Mouse (Mus musculus): Measurements from ENCODE around the gene Tmc6.

Gene Tmc6

DNA sequence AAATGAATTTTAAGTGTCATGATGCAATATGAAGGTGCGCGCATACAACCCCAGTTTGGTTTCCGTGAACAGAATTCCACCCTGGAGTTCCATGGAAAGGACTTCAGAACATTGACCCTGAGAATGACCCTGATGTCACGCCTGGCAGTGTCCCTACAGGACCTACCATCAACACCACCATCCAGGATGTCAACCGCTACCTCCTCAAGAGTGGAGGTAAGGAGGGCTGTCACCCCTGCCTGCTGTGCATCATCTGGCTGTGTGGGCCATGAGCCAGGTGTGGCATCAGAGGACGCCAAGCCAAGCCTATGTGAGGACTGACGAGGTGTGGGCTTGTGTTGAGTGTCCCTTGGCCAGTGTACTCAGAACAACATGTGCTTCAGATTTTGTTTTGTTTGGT, 26.1 kb downstream of the Tmc6 start:
- no peak for DNase-seq (ENCODE audit: low read depth, low spot score)

DNA sequence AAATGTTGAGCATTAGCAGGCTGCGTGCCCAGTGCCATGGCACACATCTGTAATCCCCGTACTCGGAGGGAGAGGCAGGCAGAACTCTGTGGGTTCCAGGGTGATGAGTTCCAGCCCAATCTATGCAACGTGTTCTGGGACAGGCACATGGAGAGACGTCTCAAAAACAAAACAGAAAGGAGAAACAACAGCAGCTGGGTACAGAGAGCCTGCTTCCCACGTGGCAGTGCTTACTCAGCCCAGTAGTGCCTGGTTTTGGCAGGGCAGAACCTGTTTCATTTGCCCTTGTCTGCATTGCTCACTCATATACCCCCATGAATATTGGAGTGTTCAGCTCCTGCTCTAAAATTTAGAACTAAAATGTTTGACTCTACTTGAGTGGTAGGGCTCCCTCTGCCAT, 30.5 kb downstream of the Tmc6 start:
- DNase-seq (ENCODE audit: low read depth, low spot score), result no peak

DNA sequence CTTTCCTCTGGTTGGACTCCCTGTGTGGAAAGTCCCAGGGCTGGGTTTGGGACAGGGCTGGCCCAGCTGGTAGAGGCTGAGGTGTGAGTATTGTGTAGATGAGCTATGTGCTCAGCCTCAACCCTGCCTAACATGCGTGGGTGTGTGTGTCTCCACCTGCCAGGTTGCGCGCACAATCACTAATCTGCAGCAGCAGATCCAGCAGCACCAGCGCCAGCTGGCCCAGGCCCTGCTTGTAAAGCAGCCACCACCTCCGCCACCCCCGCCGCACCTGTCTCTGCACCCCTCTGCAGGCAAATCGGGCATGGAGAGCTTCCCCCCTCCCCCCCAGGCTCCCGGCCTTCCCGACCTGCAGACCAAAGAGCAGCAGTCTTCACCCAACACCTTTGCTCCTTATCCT, 32.6 kb downstream of the Tmc6 start:
- no peak for DNase-seq (ENCODE audit: low read depth, low spot score)

DNA sequence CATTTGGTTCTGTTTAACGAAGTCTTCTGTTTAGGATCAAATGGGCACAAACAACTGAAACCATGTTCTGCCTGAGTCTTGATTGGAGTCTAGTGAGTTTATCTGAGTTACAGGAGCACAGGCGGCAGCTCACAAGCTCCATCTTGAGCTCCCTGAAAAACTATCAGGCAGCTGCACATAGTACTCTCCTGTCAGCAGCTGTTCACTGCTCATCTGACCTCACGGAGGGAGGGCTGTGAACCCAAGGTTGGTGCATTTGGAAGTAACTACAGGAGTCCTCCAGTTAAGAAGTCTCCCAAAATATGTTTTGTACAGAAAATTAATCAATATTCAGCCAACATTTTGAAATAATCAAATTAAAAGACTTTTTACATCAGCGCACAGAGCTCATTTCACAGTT, 33.4 kb downstream of the Tmc6 start:
- DNase-seq (ENCODE audit: low read depth, low spot score), result no peak

DNA sequence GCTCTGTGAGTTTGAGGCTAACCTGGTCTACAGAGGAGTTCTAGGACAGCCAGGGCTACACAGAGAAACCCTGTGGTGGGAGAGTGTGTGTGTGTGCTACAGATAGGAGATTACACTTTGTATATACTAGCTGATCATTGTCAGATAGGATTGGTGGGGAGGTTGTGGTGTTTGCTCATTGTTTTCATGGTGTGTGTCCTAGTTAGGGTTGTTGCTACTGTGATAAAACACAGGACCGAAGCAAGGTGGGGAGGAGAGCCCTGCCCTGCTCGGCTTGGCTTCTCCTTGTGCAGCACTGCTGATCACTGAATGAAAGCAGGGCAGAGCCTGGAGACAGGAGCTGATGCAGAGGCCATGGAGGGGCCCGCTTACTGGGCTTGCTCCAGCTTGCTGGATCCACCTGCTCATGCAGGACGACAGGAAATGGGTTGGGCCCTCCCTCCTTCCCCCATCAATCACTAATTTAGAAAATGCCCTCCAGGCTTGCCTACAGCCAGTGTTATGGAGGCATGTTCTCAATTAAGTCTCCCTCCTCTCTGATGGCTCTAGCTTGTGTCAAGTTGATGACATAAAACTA, 38.5 kb downstream of the Tmc6 start:
- peak; percentile 26 for DNase-seq (ENCODE audit: low read depth, low spot score)

DNA sequence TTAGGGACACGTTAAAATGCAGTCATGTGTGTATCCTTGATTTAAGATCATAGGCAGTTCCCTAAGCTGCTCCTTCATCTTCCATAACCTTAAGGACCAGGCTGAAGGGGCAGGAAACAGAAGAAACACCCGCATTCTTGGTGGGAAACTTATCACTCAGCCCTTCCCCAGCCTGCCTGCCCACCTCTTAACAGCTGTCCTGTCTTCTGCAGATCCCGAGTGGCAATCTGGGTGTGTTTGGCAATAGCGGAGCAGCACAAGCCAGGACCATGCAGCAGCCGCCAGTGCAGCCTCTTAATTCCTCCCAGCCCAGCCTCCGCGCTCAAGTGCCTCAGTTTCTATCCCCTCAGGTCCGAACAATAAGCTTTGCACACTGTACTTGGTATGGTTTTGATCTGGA, 39.3 kb downstream of the Tmc6 start:
- DNase-seq (ENCODE audit: low read depth, low spot score), result no peak

DNA sequence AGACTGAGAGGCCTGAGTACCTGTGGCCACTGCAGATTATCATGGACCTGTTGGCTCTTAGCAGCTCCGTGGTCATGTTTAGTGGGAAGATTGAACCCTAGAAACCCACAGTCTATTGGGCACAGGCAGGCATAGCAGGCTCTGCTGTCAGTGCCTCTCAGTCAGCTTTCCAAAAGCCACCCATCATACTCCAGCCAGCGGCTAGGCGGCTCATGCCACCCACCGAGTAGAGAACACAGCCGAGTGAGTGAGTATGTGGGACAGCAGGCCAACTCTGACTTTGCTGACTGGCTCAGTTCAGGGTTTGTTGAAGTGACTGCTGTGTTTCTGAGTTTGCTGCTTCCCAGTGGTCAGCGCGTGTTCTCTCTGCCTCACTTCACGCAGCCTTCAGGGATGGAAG, 39.8 kb downstream of the Tmc6 start:
- no peak for DNase-seq (ENCODE audit: low read depth, low spot score)

DNA sequence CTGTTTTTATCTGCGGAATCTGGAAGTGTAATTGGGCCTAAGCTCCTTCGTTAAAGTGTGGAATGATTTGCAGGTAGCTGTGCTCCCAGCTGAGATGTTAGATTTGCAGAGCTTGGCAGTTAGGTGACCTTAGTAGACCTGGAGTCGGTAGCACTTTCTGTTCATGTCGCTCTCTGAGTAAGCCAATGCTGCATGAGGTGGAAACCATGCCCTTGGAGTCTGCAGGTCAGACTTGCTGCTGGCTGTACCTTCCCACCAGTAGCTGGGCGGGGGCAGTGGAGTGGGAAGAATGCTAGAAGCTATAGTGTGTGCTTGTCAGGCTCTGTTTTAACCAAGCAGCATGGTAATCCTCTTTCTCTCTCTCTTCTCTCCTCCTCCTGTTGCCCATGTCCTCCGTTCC, 40.9 kb downstream of the Tmc6 start:
- DNase-seq (ENCODE audit: low read depth, low spot score), result no peak

DNA sequence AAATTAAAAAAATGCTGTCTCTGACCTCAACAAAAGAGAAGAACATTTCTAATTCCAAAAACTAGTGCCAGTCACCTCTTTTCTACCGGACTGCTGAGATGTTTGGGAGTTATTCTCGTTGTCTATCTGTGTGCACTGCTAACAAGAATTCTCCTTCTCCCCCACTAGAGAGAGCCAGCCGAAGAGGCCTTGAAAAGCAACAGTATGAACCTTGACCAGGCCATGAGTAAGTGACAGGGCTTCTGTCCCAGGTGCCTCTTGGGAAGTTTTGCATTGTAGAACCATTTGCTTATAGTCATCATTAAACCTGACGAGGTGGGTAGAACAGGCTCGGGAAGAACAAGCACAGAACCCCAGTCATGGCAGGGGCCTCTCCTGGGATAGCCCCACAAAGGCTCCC, 43.9 kb downstream of the Tmc6 start:
- DNase-seq (ENCODE audit: low read depth, low spot score), result no peak

DNA sequence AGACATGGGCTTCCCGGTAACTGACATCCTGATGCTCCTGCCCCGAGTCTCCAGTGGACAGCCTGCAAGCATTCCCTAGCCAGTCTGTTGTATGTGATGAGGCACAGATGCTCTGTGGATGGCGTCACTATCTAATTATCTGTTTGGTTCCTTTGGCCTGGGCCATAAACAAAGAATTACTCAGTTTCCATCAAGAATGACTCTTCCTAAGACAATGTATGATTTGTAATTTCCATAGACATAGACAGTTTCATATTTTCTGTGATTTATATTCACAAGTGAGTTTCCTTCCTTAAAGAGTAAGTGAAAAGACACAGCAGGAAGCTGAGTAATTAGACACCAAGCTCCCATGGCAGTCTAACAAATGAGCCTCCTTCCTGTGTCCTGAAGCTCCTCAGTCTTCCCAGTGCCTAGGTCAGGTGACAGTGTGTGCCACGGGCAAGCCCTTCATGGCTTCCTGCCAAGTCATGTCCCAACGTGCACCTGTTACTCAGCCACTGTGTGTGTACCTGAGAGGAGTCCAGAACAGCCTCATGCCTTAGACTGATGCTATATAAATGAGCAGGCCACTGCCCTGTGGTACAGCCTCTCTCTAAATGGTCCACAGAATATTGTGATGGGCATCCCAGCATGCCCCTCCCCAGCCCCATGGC, 45.8 kb downstream of the Tmc6 start:
- no peak for DNase-seq (ENCODE audit: low read depth, low spot score)

DNA sequence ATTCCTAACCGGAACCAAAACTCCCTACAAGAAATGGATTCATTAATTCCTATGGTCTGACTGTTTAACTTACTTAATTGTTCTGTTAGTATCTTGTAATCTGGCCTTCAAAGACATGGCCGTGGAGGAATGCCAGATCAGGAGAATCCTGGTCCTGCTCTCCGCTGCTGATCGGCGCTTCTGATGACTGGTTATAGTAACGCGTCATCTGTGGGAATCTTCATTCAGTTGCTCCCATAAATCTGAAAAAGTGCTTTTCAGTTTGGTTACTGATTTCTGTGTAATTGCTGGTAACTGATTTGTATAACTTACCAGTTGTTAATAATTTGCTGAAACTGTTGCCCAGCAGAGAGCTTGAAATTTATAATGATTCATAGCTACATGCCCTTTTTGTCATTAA, 50.5 kb downstream of the Tmc6 start:
- no peak for DNase-seq (ENCODE audit: low read depth, low spot score)

DNA sequence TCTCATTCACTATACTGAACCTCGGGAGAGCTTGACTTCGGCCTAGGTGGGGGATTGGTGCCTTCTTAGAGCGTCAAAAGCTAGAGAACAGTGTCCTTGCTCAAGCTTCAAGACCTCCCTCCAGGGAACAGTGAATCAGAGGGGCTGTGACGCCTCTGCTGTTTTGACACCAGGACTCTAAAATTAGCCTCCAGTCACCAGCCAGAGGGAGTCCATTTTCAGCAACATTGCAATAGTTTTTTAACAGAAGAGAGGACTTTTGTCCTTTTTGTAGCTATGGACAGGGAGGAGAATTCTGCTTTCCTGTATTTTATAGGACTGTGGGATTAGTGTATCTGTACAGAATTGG, 51.5 kb downstream of the Tmc6 start:
- DNase-seq (ENCODE audit: low read depth, low spot score), result no peak

DNA sequence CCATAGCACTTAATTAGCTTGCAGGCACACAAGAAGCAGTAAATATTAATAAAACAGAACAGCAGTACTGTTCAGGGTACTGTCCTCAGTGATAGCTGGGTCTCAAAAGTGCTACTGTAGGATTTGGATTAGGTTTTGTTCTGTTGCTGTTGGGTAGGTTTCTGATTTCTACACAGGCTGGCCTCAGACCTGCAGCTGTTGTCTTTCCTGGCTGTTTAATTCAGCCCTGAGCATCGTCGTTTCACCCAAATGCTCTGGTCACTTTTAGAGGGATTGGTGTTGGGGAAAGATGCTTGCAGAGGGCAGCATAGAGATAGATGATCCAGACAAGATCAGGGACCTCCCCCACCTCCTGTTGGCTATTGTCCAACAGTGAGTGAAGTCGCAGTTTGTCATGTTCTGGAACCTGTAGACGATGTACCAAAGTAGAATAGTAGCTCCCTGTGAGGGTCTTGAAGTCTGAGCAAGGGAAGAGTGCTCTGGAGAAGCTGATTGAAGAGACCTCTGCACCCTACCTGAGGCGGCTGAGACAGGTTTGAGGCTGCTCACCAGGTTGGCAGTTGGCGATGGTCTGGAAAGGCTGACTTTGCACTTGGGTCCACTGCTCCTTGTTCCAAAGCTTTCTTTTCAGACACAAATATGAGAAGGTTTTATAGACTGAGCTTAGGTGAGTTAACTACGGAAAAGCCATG, 52.1 kb downstream of the Tmc6 start:
- DNase-seq (ENCODE audit: low read depth, low spot score), result no peak

DNA sequence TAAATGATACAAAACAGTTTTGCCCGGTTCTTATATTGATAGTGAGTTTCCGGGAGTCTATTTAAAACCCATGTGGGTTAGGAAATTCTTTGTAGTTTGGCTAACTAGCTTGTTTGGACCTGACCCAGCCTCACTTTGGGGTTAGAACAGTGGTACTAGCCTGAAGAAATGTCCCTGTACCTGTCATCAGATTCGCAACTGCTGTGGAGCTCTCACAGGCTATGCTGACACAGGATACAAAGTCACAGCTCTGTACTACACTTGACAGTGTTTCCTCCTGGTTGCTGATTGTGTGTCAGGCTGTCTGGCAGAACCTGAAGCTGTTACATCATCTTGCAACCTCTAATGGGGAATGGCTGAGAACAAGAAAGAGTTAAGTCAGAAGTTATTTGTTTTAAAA, 52.7 kb downstream of the Tmc6 start:
- no peak for DNase-seq (ENCODE audit: low read depth, low spot score)

DNA sequence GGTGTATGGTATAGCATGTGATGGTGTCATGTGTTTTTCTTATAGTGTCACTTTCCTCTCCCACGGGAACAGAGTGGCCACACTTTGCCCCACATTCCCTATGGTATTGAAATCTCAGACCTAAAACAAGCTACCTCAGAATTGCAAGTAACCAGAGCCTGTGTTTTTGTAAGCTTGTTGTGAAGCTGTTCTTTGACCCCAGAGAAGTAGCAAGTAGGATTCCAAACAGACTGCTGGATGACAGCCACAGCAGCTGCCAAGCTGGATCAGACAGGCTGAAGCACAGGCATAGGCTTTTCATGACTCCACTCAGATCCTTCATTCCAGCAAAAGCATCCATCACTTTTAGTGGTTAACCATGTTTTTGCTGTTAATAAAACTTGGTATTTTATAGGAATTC, 53.2 kb downstream of the Tmc6 start:
- DNase-seq (ENCODE audit: low read depth, low spot score), result peak; percentile 4

DNA sequence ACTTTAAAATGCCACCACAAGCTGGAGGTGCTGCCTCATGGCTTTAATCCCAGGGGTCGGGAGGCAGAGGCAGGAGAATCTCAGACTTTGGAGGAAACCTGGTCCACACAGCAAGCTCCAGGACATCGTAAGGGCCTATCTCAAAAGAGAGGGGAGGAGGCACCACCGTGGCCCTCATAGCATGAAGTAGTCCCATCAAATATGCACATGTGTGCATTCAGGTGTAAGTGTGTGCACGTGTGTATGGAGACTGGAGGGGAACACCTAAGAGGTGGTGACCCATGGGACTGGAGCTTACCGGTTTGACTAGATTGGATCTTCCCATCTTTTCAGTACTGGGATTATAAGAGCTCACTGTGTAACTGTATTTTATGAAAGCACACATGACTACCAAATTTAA, 53.8 kb downstream of the Tmc6 start:
- no peak for DNase-seq (ENCODE audit: low read depth, low spot score)

DNA sequence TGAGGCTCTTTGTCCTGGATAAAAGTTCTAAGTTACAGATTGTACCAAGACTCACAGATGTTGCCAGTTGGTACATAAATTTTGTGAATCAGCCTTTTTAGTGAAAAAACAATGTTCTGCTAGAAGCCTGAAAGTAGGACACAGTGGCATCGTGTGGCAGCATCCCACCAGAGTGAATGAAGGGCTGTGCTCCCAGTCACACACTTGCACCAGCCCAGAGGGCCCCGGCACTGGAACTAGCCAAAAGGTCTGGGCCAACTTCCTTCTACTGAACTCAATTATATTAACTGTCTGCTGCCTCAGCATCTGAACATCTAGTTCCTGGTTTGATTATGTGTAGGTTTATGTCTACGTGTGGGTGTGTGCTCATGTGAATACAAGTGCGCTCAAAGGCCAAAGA, 55.0 kb downstream of the Tmc6 start:
- no peak for DNase-seq (ENCODE audit: low read depth, low spot score)

DNA sequence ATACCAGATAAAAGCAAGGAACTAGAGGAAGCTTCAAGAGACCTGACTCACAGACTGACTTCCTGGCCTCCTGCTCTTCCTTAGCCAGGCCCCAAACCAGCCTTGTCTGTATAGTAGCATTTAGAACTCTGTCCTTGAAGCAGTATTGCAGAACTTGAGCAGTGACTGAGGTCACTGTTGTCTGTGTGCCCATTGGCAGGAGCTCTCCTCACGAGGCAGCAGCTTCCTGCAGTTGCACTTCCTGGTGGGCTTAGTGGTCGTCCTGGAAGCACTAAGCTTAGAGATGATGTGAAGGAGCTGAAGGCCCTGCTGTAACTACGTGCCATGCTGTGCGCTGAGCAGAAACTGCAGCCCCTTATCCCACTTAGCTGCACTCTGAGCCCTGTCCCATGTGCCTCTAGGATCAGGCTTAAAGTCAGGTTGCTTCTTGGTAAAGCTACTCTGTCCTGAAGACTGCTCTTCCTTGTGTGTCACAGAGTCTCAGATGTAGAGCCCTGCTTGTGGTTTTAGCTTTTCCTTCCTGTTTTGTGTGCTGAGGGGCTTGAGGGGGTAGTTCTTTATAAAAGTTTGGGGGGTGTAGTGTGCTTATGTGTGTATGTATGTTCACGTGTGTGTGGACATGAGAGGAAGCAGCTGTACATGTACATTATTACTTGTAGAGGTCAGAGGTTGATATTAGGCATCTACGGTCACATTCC, 57.2 kb downstream of the Tmc6 start:
- no peak for DNase-seq (ENCODE audit: low read depth, low spot score)

DNA sequence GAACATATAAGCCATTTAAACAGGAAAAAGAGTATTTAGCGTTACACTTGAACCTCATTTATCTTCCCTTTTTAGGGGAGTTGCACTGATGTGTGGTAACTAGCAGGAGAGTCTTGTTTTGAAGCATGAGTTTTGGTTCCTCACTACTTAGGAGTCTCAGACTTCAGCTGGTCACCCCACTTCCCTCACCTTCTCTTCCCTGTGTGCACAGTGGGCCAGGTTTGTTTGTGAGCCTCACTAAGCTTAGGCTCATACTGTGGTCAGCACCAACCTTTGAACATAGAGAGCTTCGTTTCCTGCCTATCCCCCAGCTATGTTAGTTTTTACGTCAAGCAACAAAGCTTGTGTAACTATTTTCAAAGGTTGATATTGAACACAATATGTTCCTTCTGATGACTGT, 63.2 kb downstream of the Tmc6 start:
- DNase-seq (ENCODE audit: low read depth, low spot score), result no peak
